Mouse (Mus musculus): ENCODE results near the gene Slc7a10. TPM values are rescaled to one million over a fixed set of nuclear protein-coding genes. Genes with fewer than 3 reads are reported as not detected.
A peak's percentile ranks its signal among the peaks of the same experiment; 100 is the strongest.
"Not testable (repeated sequence)": the region's sequence is repeated elsewhere in the genome, so short reads cannot be mapped to it uniquely, and the experiment has no call there.

Gene Slc7a10
- polyA plus RNA-seq, 1 experiment from 2014 or later: 1.0 TPM

- Histone ChIP-seq H3K27ac (replicated peaks) (peak overlapping the region; percentile 89), H3K9me3 (no peaks in the 10 kb centered on the region), H3K4me1 (peaks cover 28% of the 10 kb centered on the region), H3K27me3 (peaks cover 4% of the 10 kb centered on the region; the same call in 1 of the 2 replicates), H3K4me2 (replicated peaks) (peak overlapping the region; percentile 67), H3K9ac (replicated peaks) (peak overlapping the region; percentile 89), H3K4me3 (peak overlapping the region; percentile 77), H3K36me3 (peaks cover 22% of the 10 kb centered on the region)
- 44% methylated on average over 5 of the region's 5 CpGs for WGBS
- ATAC-seq (ENCODE audit: low FRiP score, low read depth): peak; percentile 5; the same call in 1 of the 2 replicates
Observed at GRCm38 (mm10) chr7:35215731-35216130, 29.5 kb downstream of the Slc7a10 start.

- Histone ChIP-seq H3K27ac (replicated peaks) (no peak overlapping the region), H3K4me2 (replicated peaks) (no peak overlapping the region), H3K27me3 (peaks cover 4% of the 10 kb centered on the region; the same call in 1 of the 2 replicates), H3K4me1 (0 out of 2 replicates have a peak, but pooled peaks cover 1% of the 10 kb centered on the region), H3K4me3 (no peak overlapping the region), H3K36me3 (no peaks in the 10 kb centered on the region), H3K9me3 (no peaks in the 10 kb centered on the region), H3K9ac (replicated peaks) (no peak overlapping the region)
- 78% methylated on average over 9 of the region's 9 CpGs for WGBS
- no peak for ATAC-seq (ENCODE audit: low FRiP score, low read depth)
Observed at GRCm38 (mm10) chr7:35220694-35221365, 34.6 kb downstream of the Slc7a10 start.

GRCm38 (mm10) chr7:35230333-35230732 is 44.1 kb downstream of the Slc7a10 start:
- H3K36me3 ChIP-seq: no peaks in the 10 kb centered on the region
- H3K4me2 ChIP-seq (replicated peaks): no peak overlapping the region
- ATAC-seq (ENCODE audit: low FRiP score, low read depth): no peak

GRCm38 (mm10) chr7:35232796-35233455 is 46.7 kb downstream of the Slc7a10 start:
- no peak overlapping the region for H3K4me2 ChIP-seq (replicated peaks)
- no peaks in the 10 kb centered on the region for H3K27me3 ChIP-seq
- 26% methylated on average over 13 of the region's 13 CpGs for WGBS
- no peak for ATAC-seq (ENCODE audit: low FRiP score, low read depth)
- H3K4me1 ChIP-seq: peaks cover 10% of the 10 kb centered on the region
- no peak overlapping the region for H3K4me3 ChIP-seq
- no peak overlapping the region for H3K27ac ChIP-seq (replicated peaks)
- no peak overlapping the region for H3K9ac ChIP-seq (replicated peaks)
- no peaks in the 10 kb centered on the region for H3K36me3 ChIP-seq
- 0 out of 2 replicates have a peak, but pooled peaks cover 3% of the 10 kb centered on the region for H3K9me3 ChIP-seq

More at GRCm38 (mm10) chr7:35230333-35230732, 44.1 kb downstream of the Slc7a10 start:
- H3K4me3 ChIP-seq: no peak overlapping the region
- H3K9ac ChIP-seq (replicated peaks): no peak overlapping the region
- H3K9me3 ChIP-seq: 0 out of 2 replicates have a peak, but pooled peaks cover 3% of the 10 kb centered on the region
- peaks cover 5% of the 10 kb centered on the region; the same call in 1 of the 2 replicates for H3K4me1 ChIP-seq
- H3K27me3 ChIP-seq: no peaks in the 10 kb centered on the region
- 72% methylated on average over 3 of the region's 3 CpGs for WGBS
- H3K27ac ChIP-seq (replicated peaks): no peak overlapping the region

- H3K4me1 ChIP-seq: peaks cover 10% of the 10 kb centered on the region
- WGBS: 39% methylated on average over 12 of the region's 12 CpGs
- H3K4me2 ChIP-seq (replicated peaks): peak overlapping the region; percentile 56
- H3K9me3 ChIP-seq: 0 out of 2 replicates have a peak, but pooled peaks cover 3% of the 10 kb centered on the region
- H3K27me3 ChIP-seq: no peaks in the 10 kb centered on the region
- H3K9ac ChIP-seq (replicated peaks): peak overlapping the region; percentile 60
- peak overlapping the region; percentile 65 for H3K4me3 ChIP-seq
- no peaks in the 10 kb centered on the region for H3K36me3 ChIP-seq
- H3K27ac ChIP-seq (replicated peaks): peak overlapping the region; percentile 91
- no peak for ATAC-seq (ENCODE audit: low FRiP score, low read depth)
Observed at GRCm38 (mm10) chr7:35233861-35234260, 47.7 kb downstream of the Slc7a10 start.

- H3K9ac ChIP-seq (replicated peaks): peak overlapping the region; percentile 63
- 0 out of 2 replicates have a peak, but pooled peaks cover 3% of the 10 kb centered on the region for H3K9me3 ChIP-seq
- H3K36me3 ChIP-seq: no peaks in the 10 kb centered on the region
- ATAC-seq (ENCODE audit: low FRiP score, low read depth): peak; percentile 94
- WGBS: under 1% methylated on average over 45 of the region's 45 CpGs
- peaks cover 10% of the 10 kb centered on the region for H3K4me1 ChIP-seq
- H3K4me3 ChIP-seq: peak overlapping the region; percentile 65
- H3K27me3 ChIP-seq: no peaks in the 10 kb centered on the region
- peak overlapping the region; percentile 56 for H3K4me2 ChIP-seq (replicated peaks)
- H3K27ac ChIP-seq (replicated peaks): peak overlapping the region; percentile 91
Observed at GRCm38 (mm10) chr7:35234361-35235245, 48.4 kb downstream of the Slc7a10 start.

- Histone ChIP-seq H3K27ac (replicated peaks) (peak overlapping the region; percentile 91), H3K9me3 (0 out of 2 replicates have a peak, but pooled peaks cover 3% of the 10 kb centered on the region), H3K27me3 (no peaks in the 10 kb centered on the region), H3K4me1 (peaks cover 10% of the 10 kb centered on the region), H3K36me3 (no peaks in the 10 kb centered on the region), H3K9ac (replicated peaks) (peak overlapping the region; percentile 63), H3K4me2 (replicated peaks) (peak overlapping the region; percentile 55), H3K4me3 (peak overlapping the region; percentile 65)
- 20% methylated on average over 9 of the region's 9 CpGs for WGBS
- peak; percentile 68 for ATAC-seq (ENCODE audit: low FRiP score, low read depth)
Observed at GRCm38 (mm10) chr7:35235308-35235707, 49.1 kb downstream of the Slc7a10 start.

- not testable (repeated sequence) for H3K4me3 ChIP-seq; H3K27ac ChIP-seq (replicated peaks); ATAC-seq (ENCODE audit: low FRiP score, low read depth); H3K36me3 ChIP-seq; H3K9me3 ChIP-seq; H3K4me1 ChIP-seq; H3K9ac ChIP-seq (replicated peaks); H3K4me2 ChIP-seq (replicated peaks); H3K27me3 ChIP-seq
- WGBS: 50% methylated on average over 2 of the region's 3 CpGs
Observed at GRCm38 (mm10) chr7:35237935-35238334, 51.8 kb downstream of the Slc7a10 start.

Other genes starting within 250 kb of the Slc7a10 start
- gene Cebpg, start 129.8 kb upstream of the Slc7a10 start, polyA plus RNA-seq (2016; fragmentation: Nextera tagmentation; extraction: Ambion mirVana): 50.4 and 52.8 TPM in 2 replicates
- 0.77 TPM in 2 replicates for gene Cebpa, start 67.1 kb upstream of the Slc7a10 start, polyA plus RNA-seq (2016; fragmentation: Nextera tagmentation; extraction: Ambion mirVana)
- gene Lrp3, start 29.1 kb downstream of the Slc7a10 start, polyA plus RNA-seq (2016; fragmentation: Nextera tagmentation; extraction: Ambion mirVana): 19.3 and 20.7 TPM in 2 replicates
- gene Gpatch1, start 132.1 kb downstream of the Slc7a10 start, polyA plus RNA-seq (2016; fragmentation: Nextera tagmentation; extraction: Ambion mirVana): 19.6 and 19.9 TPM in 2 replicates
- 1.4 and 1.5 TPM in 2 replicates for gene Rhpn2, start 147.8 kb downstream of the Slc7a10 start, polyA plus RNA-seq (2016; fragmentation: Nextera tagmentation; extraction: Ambion mirVana)
- gene Faap24, start 210.5 kb downstream of the Slc7a10 start, polyA plus RNA-seq (2016; fragmentation: Nextera tagmentation; extraction: Ambion mirVana): 21.7 and 22.9 TPM in 2 replicates
- gene Cep89, start 210.7 kb downstream of the Slc7a10 start, polyA plus RNA-seq (2016; fragmentation: Nextera tagmentation; extraction: Ambion mirVana): 49.2 and 52.1 TPM in 2 replicates

Measured in midbrain, embryonic 12.5 days (tissue).